Mouse (Mus musculus) leukemia stem cell, adult 10-12 weeks (primary cell): ENCODE results near the gene Fndc7. TPM values are rescaled to one million over a fixed set of nuclear protein-coding genes. Genes with fewer than 3 reads are reported as not detected.

Source experiments
- polyA plus RNA-seq: library from polyadenylated mRNA; stranded (reverse); fragments of >175 nt; gene quantifications from 2 replicates; pipeline ENCODE4 v1.2.3, GENCODE M21; 2012; ENCODE audit warnings: low replicate concordance

Fndc7 gene
- 0.07 and 0.15 TPM in 2 replicates for polyA plus RNA-seq

GRCm38 (mm10) chr3:108889908-108890307 lies at the start of gene Fndc7:
TSS of gene Fndc7 (minus strand) at chr3:108890008.

GRCm38 (mm10) chr3:108939573-108939972 lies 49.8 kb upstream of the Fndc7 start, which contains the start of gene Henmt1:
TSS of gene Henmt1 (plus strand) at chr3:108939873.

DNA sequence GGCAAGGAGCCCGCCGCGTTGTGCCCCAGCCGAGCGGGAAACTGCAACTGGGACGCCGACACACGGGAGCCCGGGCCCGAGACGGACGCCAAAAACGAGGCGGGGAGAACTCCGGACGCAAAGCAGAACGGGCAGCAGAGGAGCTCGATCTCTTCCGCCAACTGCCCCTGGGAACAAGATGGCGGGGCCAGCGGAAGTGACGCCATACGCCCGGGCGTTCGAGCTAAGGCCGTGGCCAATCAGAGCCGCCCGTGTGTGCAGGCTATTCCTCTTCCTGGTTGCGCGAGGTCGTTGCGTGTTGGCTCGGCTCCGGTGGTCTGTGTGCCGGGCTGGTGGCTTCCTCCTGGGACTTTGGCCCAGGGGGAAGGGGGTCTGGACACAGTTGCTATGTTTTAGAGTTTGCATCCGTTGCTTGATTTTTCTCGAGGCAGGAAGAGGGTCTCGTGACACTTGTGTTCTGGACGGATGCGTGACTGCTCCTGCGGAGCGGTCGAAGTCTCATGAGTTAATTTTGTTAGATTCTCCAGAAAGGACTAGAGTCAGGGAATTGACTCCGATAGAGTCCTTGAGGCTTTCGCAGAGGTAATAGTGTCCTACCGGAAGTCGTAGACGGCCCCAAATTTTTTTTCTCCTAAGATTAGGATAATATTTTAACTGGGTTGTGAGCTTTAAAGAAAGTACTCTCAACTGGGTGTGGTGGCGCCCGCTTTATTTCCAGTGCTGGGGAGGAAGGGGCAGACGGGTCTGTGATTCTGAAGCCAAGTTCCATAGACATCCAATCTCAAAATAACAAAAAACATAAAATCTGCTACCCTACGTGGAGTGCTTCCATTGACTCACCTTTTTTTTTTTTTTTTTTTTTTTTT lies 22.0 kb upstream of the Fndc7 start, which contains the start of gene Prpf38b:
Gene Prpf38b (minus strand): TSS at position 180 of the 866 bp plus-strand sequence.

DNA sequence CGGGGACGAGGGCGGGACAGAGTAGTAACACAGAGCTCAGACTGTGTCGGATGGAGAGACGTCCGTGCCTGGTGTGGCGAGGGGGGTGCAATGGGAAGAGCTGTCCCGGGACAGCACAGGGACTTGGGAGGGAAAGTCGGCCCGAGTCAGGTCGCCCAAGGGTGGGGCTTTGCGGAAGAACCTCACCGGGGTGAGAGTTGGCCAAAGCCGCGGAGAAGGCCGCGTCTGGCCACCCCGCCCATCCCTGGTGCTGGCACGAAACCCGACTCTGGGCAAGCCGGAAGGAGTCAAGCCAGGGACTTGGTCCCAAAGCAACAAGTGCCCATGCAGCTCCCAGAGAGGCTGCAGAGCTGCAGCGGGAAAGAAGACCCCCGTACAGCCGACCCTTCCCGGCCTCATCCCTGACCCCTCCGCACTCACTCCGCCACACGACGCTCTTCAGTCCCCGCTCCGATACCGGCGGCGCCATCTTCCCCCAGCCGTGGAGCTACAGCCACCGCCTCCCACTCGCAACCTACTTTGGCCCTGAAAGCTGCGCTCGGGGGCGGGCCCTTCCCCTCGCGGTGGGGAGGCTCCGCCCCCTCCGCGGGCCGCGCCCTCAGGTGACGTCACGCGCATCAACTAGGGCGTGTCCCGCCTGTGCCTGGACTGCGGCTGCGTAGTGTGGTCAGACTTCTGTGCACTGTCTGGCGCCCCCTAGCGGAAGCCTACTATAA lies 49.6 kb downstream of the Fndc7 start, which contains the start of gene Stxbp3:
Gene Stxbp3 (minus strand): TSS at position 527 of the 716 bp plus-strand sequence.

Other genes with a start within 250 kb of the Fndc7 start
- 4.2 and 14.3 TPM in 2 replicates for gene Clcc1, start 236.1 kb downstream of the Fndc7 start, polyA plus RNA-seq
- gene Gpsm2, start 167.7 kb downstream of the Fndc7 start, polyA plus RNA-seq, result 9.1 and 45.0 TPM in 2 replicates
- gene Aknad1, start 150.3 kb downstream of the Fndc7 start, polyA plus RNA-seq, result 0.09 TPM in 1 of 2 replicates, not detected in the other
- 3.6 and 11.5 TPM in 2 replicates for gene Stxbp3, start 49.5 kb downstream of the Fndc7 start, polyA plus RNA-seq
- gene Prpf38b, start 21.7 kb upstream of the Fndc7 start, polyA plus RNA-seq, result 70.2 and 97.9 TPM in 2 replicates
- gene Henmt1, start 49.9 kb upstream of the Fndc7 start, polyA plus RNA-seq, result not detected in 2 replicates
- gene Gm9857, start 50.4 kb upstream of the Fndc7 start, polyA plus RNA-seq, result not detected in 2 replicates
- gene Fam102b, start 137.6 kb upstream of the Fndc7 start, polyA plus RNA-seq, result 0.71 and 0.88 TPM in 2 replicates
- gene Slc25a54, start 190.5 kb upstream of the Fndc7 start, polyA plus RNA-seq, result not detected in 2 replicates
- 7.7 and 10.2 TPM in 2 replicates for gene Slc25a24, start 233.1 kb upstream of the Fndc7 start, polyA plus RNA-seq